Mouse (Mus musculus): ENCODE data around the gene Rad51c. TPM values are rescaled to one million over a fixed set of nuclear protein-coding genes. Genes with fewer than 3 reads are reported as not detected.
"Not testable (repeated sequence)": the region's sequence is repeated elsewhere in the genome, so short reads cannot be mapped to it uniquely, and the experiment has no call there.

Gene Rad51c
- polyA plus RNA-seq (2012; rRNA removed) = 3.0 and 3.3 TPM in 2 replicates

GRCm38 (mm10) chr11:87404876-87405275 is at the start of gene Rad51c, which contains the start of gene Tex14:
TSS of gene Rad51c (minus strand) at chr11:87404954.
TSS of gene Tex14 (plus strand) at chr11:87405065.
- H3K4me1 ChIP-seq (ENCODE audit: control insufficient read depth, insufficient read depth, low read length) = no peaks in the 10 kb centered on the region
- TF ChIP-seq CTCF (IDR thresholded peaks at IDR 0.05; ENCODE audit: extremely low read depth, insufficient read depth, low read length) = no peak
- no peak for TF ChIP-seq POLR2A (IDR thresholded peaks at IDR 0.05; ENCODE audit: extremely low read depth, insufficient read depth, low read length)
- H3K27ac ChIP-seq (ENCODE audit: insufficient read depth, low read length) = peak within 1 kb of the TSS; percentile 72
- H3K4me3 ChIP-seq (ENCODE audit: insufficient read depth, low read length) = peak within 1 kb of the TSS; percentile 74

GRCm38 (mm10) chr11:87454035-87454690 is 49.4 kb upstream of the Rad51c start:
- no peak overlapping the region for H3K4me3 ChIP-seq (ENCODE audit: insufficient read depth, low read length)
- no peak overlapping the region for H3K27ac ChIP-seq (ENCODE audit: insufficient read depth, low read length)
- no peak for TF ChIP-seq POLR2A (IDR thresholded peaks at IDR 0.05; ENCODE audit: extremely low read depth, insufficient read depth, low read length)
- no peak for TF ChIP-seq CTCF (IDR thresholded peaks at IDR 0.05; ENCODE audit: extremely low read depth, insufficient read depth, low read length)
- H3K4me1 ChIP-seq (ENCODE audit: control insufficient read depth, insufficient read depth, low read length) = no peaks in the 10 kb centered on the region

- TF ChIP-seq POLR2A (IDR thresholded peaks at IDR 0.05; ENCODE audit: extremely low read depth, insufficient read depth, low read length) = no peak
- TF ChIP-seq CTCF (IDR thresholded peaks at IDR 0.05; ENCODE audit: extremely low read depth, insufficient read depth, low read length) = no peak
- Histone ChIP-seq H3K27ac (ENCODE audit: insufficient read depth, low read length) (no peak overlapping the region), H3K4me1 (ENCODE audit: control insufficient read depth, insufficient read depth, low read length) (no peaks in the 10 kb centered on the region), H3K4me3 (ENCODE audit: insufficient read depth, low read length) (no peak overlapping the region)
Measured at GRCm38 (mm10) chr11:87453216-87454034, 48.7 kb upstream of the Rad51c start.

GRCm38 (mm10) chr11:87452779-87453178 is 48.0 kb upstream of the Rad51c start:
- not testable (repeated sequence) for H3K4me3 ChIP-seq (ENCODE audit: insufficient read depth, low read length); H3K4me1 ChIP-seq (ENCODE audit: control insufficient read depth, insufficient read depth, low read length); H3K27ac ChIP-seq (ENCODE audit: insufficient read depth, low read length)

- not testable (repeated sequence) for H3K27ac ChIP-seq (ENCODE audit: insufficient read depth, low read length); H3K4me1 ChIP-seq (ENCODE audit: control insufficient read depth, insufficient read depth, low read length); H3K4me3 ChIP-seq (ENCODE audit: insufficient read depth, low read length)
Measured at GRCm38 (mm10) chr11:87449847-87450246, 45.1 kb upstream of the Rad51c start.

- Histone ChIP-seq H3K4me1 (ENCODE audit: control insufficient read depth, insufficient read depth, low read length) (no peaks in the 10 kb centered on the region), H3K27ac (ENCODE audit: insufficient read depth, low read length) (no peak overlapping the region), H3K4me3 (ENCODE audit: insufficient read depth, low read length) (no peak overlapping the region)
- TF ChIP-seq CTCF (IDR thresholded peaks at IDR 0.05; ENCODE audit: extremely low read depth, insufficient read depth, low read length) = no peak
- no peak for TF ChIP-seq POLR2A (IDR thresholded peaks at IDR 0.05; ENCODE audit: extremely low read depth, insufficient read depth, low read length)
Measured at GRCm38 (mm10) chr11:87449200-87449547, 44.4 kb upstream of the Rad51c start.

- 0 out of 2 replicates have a peak overlapping the region, but pooled peaks have one; percentile 14 for H3K4me3 ChIP-seq (ENCODE audit: insufficient read depth, low read length)
- H3K4me1 ChIP-seq (ENCODE audit: control insufficient read depth, insufficient read depth, low read length); H3K27ac ChIP-seq (ENCODE audit: insufficient read depth, low read length): not testable (repeated sequence)
Measured at GRCm38 (mm10) chr11:87448476-87449199, 43.9 kb upstream of the Rad51c start.

- peak overlapping the region; percentile 14; the same call in 1 of the 2 replicates for H3K4me3 ChIP-seq (ENCODE audit: insufficient read depth, low read length)
- H3K4me1 ChIP-seq (ENCODE audit: control insufficient read depth, insufficient read depth, low read length); H3K27ac ChIP-seq (ENCODE audit: insufficient read depth, low read length): not testable (repeated sequence)
Measured at GRCm38 (mm10) chr11:87448081-87448475, 43.3 kb upstream of the Rad51c start.

GRCm38 (mm10) chr11:87447429-87447828 is 42.7 kb upstream of the Rad51c start:
- no peak overlapping the region for H3K4me3 ChIP-seq (ENCODE audit: insufficient read depth, low read length)
- H3K27ac ChIP-seq (ENCODE audit: insufficient read depth, low read length) = no peak overlapping the region
- H3K4me1 ChIP-seq (ENCODE audit: control insufficient read depth, insufficient read depth, low read length) = peaks cover 1% of the 10 kb centered on the region; the same call in 1 of the 2 replicates
- TF ChIP-seq CTCF (IDR thresholded peaks at IDR 0.05; ENCODE audit: extremely low read depth, insufficient read depth, low read length) (no peak), POLR2A (IDR thresholded peaks at IDR 0.05; ENCODE audit: extremely low read depth, insufficient read depth, low read length) (no peak)

GRCm38 (mm10) chr11:87446159-87446558 is 41.4 kb upstream of the Rad51c start:
- Histone ChIP-seq H3K4me3 (ENCODE audit: insufficient read depth, low read length) (no peak overlapping the region), H3K4me1 (ENCODE audit: control insufficient read depth, insufficient read depth, low read length) (peaks cover 1% of the 10 kb centered on the region; the same call in 1 of the 2 replicates), H3K27ac (ENCODE audit: insufficient read depth, low read length) (no peak overlapping the region)
- TF ChIP-seq CTCF (IDR thresholded peaks at IDR 0.05; ENCODE audit: extremely low read depth, insufficient read depth, low read length) = no peak
- TF ChIP-seq POLR2A (IDR thresholded peaks at IDR 0.05; ENCODE audit: extremely low read depth, insufficient read depth, low read length) = no peak

GRCm38 (mm10) chr11:87445593-87445992 is 40.8 kb upstream of the Rad51c start:
- not testable (repeated sequence) for H3K27ac ChIP-seq (ENCODE audit: insufficient read depth, low read length); H3K4me3 ChIP-seq (ENCODE audit: insufficient read depth, low read length); H3K4me1 ChIP-seq (ENCODE audit: control insufficient read depth, insufficient read depth, low read length)

All from cortical plate, adult 2 months (tissue).